Mouse (Mus musculus) cerebellum, adult 9-11 months (tissue): ENCODE measurements around the gene March6.

Experiments
- DNase-seq: peaks from one replicate; pipeline ENCODE4 v3.0.0; 2022

Gene March6

DNA sequence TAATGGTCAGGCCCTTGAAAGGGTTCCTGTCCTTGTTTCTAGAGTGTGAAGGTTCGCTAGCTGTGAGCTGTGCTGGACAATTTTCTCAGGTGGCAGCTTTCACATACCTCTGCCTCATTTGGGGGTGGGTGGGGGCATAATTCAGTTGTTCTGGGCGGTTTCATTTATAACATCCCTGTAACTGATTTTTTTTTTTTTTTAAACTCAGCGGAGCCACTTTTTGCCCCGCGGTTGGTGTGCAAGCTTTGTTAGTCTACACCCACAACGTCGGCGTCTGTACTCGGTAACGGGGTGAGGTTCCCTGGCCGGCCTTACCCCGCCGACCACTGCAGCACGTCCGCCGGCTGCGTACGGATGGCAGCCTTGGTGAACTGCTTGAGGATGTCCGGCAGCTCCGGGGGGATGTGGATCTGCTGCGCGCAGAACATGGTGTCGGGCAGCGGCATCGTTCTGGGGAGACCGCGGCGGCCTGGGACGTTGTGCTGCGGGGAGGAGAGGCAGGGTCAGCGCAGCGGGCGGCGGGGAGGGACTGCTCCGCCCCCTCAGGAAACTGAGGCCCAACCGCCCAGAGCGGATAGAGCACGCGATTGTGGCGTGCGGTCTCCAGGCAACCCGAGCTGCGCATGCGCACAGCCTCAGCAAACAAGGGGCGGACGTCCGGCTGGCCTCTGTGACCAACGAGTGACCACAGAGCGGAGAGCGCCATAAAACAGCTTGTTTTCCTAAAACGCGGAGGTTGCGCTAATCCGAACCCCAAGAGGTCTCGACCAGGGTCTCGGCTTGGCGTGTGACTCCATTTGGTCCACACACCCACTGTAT lies 77.5 kb downstream of the March6 start, which contains the start of gene Ropn1l:
TSS of gene Ropn1l (minus strand) at position 640 of the 819 bp plus-strand sequence.
- DNase-seq = peak; percentile 89

DNA sequence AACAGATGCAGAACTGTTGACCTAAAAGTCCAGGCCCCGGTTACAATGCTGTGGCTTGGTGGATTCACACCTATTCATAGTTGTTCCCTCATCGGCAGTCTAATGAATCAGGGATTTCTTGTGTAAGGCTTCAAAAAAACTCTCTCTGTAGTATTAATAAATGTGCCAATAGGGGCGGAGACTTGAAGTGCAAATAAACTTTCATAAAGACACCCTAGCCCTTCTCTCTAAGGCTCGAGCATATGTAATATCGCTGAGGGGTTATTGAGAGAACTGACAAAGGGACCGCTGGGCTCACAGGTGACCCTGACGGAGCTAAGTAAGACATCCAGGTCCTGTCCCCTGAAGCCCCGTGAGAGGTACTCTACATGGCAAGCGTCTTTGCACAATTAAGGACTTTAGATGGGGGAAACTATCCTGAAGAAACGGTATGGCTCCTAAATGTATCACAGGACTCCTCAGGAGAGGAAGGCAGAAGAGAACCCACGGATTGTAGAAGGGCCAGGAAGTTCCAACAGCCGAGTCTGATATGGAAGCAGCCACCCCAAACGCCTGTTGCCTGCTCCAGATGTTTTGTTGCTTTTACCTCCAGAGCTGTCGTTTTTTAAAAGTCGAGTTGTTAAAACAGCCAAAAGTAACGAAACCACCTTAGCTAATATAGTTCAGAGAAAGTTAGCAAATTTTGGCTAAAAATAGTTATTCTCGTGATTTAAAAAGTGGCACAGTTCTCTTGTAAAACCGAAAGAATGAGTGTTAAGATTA lies 78.3 kb downstream of the March6 start:
- DNase-seq = no peak

- DNase-seq = no peak
Observed at GRCm38 (mm10) chr15:31449772-31450171, 81.1 kb downstream of the March6 start.

DNA sequence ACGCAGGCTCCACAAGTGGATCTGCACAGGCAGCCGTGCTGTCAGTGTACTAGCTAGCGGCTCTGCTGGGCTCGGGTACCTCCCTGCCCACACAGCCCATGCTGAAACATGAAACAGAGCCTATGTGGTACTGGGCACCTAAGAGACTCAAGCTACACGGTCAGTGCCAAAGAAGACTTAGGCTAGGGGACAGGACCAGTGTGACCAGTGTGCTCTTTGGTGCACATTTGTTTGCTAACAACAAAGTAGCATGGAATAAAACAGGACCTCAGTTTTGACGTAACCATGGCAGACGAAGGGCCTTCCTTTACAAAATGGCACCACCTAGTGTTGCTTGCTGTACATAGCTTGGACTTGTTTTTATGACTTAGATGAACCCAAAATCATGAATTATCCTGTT lies 83.7 kb downstream of the March6 start:
- peak; percentile 24 for DNase-seq

DNA sequence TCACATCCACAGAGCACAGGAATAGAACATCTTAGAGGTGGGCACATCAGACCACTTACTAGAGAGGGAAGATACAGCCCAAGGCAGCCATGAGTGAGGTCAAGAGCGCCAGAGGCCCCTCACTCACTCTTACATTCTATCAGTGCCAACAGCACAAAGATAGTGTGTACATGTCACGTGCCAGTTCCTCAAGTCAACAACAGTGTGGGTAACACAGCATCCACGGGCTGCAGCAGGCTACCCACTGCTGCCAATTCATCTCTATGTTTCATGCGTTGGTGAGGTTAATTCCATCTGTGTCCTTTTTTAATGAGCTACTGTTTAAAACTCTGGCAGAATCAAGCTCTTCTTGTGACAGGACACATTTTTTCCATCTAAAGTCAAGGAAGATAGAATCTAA lies 88.2 kb downstream of the March6 start:
- no peak for DNase-seq

DNA sequence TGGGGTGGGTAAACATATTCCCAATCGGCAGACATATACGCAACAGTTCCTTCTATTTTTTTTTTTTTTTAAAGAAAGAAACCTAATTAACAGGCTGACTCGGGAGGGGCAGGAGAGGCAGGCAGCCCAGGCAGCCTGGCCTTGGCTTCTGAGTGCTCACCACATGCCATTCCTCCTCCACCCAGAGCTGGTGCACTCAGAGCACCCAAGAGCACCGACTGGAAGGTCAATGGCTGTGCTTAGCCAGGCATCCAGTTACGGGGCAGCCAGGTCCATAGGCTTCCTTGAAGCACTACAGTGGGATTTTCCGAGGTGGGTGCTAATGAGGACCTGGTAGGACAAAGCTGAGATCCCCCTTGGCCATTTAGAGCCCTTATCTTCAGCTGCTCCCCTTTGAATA lies 88.9 kb downstream of the March6 start:
- no peak for DNase-seq

DNA sequence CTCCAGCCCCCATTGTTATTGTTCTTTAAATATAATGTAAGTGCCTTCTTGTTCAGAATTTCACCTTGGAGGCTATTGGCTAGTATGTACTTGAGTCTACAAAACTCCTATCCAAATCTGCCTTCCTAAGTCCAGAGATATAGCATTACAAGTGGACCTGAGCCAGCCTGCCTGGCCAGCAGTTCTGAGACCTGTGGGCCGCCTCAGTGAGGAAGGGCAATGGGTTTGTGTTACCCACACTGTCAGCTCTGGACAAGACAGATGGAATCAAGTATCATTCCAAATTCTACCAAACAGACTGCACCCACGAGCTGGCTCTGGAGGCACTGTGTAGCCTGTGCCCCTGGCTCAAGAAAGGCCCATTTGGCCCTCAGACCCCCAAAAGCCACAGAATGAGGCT lies 94.0 kb downstream of the March6 start:
- DNase-seq = no peak

- DNase-seq = no peak
Observed at GRCm38 (mm10) chr15:31436083-31436482, 94.8 kb downstream of the March6 start.

DNA sequence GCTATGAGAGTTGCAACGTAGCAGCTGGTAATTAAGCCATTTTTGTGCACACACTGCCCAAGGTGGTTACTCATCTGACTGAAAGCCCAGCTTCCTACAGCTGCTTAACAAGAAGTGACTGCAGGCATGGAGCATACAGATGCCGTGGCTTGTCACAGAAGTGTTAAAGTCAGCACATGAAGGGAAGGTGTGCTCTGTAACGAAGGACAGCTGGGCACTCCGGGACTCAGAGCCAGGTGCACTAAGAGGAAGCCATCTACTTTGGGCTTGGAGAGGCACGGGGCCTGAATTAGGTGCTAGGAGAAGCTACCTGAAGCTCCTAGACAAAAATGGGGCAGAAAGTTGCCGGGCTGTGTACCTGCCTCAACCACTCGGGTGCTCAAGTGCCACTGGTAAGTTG lies 97.1 kb downstream of the March6 start:
- DNase-seq = no peak

- no peak for DNase-seq
Observed at GRCm38 (mm10) chr15:31431847-31432246, 99.0 kb downstream of the March6 start.

GRCm38 (mm10) chr15:31430014-31430413 lies 100.8 kb downstream of the March6 start:
- DNase-seq = no peak

- DNase-seq = no peak
Observed at GRCm38 (mm10) chr15:31429429-31429828, 101.4 kb downstream of the March6 start.

DNA sequence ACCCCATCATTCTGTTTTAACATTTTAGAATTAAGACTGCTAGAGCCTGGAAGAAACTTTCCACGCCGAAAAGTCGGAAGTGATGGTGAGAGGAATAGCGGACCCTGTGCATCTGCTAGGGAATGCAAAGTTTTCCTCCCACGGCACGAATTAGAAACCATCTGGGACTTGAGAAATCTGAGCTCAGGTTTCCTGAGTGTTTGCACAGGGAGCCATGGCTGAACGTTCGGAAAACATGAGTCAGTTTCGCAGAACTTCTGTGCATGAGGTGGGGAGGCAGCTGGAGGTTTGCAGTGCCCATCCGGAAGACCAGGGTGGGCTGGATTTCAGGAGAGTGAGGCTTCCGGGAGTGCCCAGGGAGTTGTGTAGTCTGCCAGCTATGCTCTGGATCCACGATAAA lies 102.3 kb downstream of the March6 start:
- no peak for DNase-seq

DNA sequence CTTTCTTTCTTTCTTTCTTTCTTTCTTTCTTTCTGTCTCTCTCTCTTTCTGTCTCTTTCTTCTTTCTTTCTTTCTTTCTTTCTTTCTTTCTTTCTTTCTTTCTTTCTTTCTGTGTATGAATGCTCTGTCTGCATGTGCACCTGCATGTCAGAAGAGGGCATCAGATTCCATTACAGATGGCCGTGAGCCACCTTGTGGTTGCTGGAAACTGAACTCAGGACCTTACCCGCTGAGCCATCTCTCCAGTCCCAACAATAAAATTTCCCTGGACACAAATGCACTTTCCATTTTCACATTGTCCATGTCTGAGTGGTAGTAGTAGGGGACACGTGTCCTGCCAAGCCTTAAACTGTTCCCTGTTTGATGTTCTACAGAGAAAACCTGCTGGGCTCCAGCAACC lies 103.5 kb downstream of the March6 start:
- no peak for DNase-seq

DNA sequence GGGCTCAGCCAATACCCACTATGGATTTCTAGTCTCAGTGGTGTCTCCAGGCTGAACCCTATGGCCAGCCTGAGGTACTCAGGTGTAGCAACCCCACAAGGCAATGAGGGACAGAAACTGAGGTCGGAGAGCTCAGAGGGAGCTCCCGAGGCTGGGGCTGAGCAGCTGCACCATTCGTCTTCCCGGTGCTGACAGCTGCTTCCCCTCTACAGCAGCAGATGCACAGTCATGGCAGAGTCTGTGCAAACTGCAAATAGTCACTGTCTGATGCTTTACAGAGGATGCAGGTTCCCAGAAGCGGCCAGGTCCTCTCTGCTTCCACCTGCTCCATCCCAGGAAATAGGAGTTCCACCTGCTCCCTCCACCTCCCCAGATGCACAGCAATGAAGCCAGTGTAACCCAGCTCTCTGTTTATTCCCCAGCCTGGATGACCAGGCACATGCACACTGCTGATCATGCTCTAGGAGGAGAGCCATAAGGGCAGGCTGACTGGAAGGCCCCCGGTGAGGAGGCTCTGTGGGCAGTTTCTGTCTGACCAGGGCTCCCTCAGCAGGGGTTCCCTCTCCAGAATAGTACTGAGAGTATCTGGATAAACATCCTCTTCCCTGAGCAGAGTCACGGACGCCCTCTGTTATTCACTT lies 104.7 kb downstream of the March6 start:
- DNase-seq = no peak

GRCm38 (mm10) chr15:31422649-31423369 lies 108.0 kb downstream of the March6 start:
- no peak for DNase-seq

DNA sequence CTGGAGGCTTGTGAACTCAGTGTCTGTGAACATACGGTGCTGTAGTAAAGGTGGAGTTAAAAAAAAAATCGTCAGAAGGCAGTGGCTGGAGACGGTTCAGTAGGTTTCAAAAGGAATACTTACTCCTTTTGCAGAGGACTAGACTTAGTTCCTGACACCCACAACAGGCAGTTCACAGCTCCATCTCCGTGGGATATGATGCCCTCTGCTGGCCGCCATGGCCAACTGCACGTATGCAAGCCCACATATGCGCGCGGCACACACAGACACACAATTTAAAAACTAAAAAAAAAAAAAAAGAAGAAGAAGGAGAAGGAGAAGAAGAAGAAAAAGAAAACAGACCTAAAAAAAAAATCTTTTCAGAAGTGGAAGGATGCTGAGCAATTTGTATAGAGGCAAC lies 111.8 kb downstream of the March6 start:
- DNase-seq = peak; percentile 37

DNA sequence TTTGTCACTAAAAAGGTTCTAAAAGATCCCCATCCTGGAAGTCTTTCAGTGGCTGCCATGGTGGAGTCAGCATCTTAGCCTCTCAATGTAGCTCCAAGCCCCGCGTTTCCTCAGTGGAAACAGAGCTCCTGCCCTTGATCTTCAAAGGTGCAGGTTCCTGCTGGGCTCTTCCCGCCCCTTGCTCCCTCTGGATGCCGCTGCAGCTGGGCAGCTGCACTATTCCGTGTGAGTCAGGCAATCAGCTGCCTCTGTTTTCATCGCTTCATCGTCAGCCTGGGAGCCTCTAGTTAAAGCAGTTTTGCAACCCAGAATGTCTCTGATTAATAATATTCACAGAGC lies 112.2 kb downstream of the March6 start:
- DNase-seq = peak; percentile 6

DNA sequence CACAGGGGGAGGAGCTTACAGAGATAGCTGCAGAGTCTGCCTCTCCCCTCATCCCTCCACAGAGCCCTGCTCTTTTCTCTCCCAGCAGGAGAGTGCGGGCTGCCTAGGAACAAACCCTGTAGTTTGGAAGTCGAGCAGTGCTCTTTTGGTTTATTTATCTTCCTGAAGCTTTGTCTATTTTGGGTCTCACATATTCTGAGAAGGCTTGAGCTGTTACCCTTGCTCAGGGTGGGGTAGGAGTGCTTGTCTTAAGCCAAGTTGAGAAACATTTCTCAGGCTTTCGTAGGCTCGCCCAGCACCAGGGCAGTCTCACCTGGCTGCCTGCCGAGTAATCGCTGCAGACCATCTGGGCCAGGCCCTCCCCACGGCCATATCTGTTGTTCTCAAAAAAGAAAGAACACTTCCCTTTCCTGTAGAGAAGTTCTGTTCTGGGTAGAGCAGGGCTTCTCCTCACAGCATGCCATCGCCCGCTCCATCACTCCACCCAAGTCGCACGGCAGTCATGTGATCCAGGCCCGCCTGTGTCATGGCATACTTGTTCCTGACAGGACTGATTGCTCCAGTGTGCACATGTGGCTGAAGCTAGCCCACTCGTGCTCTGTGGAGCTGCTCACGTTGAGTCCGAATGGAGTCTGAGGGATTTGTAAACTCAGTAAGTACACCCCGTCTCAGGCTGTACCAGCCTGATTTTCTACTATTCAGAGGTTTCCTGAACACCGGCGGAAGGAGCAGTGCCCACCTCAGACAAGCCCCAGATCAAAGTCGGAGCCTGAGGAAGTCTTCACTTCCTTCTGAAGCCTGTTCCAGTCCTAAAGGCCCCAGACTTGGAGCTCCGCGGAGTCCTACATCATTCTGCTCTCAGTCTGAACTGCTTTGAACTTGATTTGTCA lies 112.8 kb downstream of the March6 start:
- peak; percentile 76 for DNase-seq

GRCm38 (mm10) chr15:31417409-31417795 lies 113.5 kb downstream of the March6 start:
- DNase-seq = peak; percentile 28

DNA sequence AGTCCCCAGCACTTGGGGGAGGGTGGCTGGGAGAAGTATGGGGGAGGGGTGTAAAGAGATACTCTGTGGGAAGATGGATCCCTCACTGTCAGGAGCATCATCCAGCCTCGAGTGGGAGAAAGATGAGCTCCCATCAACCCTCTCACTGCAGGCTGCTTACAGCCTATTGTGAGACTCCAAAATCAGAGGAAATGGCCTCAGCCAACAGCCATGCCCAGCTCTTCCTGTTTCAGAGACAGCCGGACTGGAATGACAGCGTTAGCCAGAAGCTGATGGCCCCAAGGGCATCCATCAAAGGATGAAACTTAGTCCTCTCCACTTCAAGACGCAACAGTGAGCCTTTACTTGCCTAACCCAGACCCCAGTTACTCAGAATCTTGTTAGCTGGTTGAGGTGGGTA lies 115.7 kb downstream of the March6 start:
- no peak for DNase-seq
